Mouse (Mus musculus) MEL (cell line): ENCODE measurements around the gene Fyn. TPM values are rescaled to one million over a fixed set of nuclear protein-coding genes. Genes with fewer than 3 reads are reported as not detected.

ENCODE experiments used
- DNase-seq: peaks from one replicate; pipeline ENCODE4 v3.0.0; 2011; ENCODE audit warnings: low read depth, low spot score
- H3K27ac ChIP-seq: 2 replicates; pipeline ENCODE4 v1.5.1; 2012; ENCODE audit warnings: low read depth, mild to moderate bottlenecking, control low read depth, low read length, moderate library complexity; ENCODE audit not compliant: control insufficient read depth
- H3K27me3 ChIP-seq, 2 experiments: fragments of 150-350 bp in 1 of 2; sonication (generic) in 1 of 2; 2 replicates each; pipeline ENCODE4 v1.6.1; 2012; ENCODE audit warnings: low read length in 2 of 2, mild to moderate bottlenecking in 2 of 2, improper control_type of control experiment in 1 of 2, moderate library complexity in 1 of 2; ENCODE audit not compliant: insufficient read depth in 2 of 2, control insufficient read depth in 1 of 2
- H3K36me3 ChIP-seq, 2 experiments: 2 replicates each; pipeline ENCODE4 v1.6.1; 2012 to 2014; ENCODE audit warnings: low read length in 2 of 2, improper control_type of control experiment in 1 of 2, inconsistent platforms in 1 of 2, mild to moderate bottlenecking in 1 of 2; ENCODE audit not compliant: insufficient read depth in 2 of 2, control insufficient read depth in 1 of 2
- H3K4me1 ChIP-seq, 2 experiments: fragments of 150-350 bp in 1 of 2; sonication (generic) in 1 of 2; 2 replicates each; pipeline ENCODE4 v1.6.1; 2012; ENCODE audit warnings: low read length in 2 of 2, improper control_type of control experiment in 1 of 2, mild to moderate bottlenecking in 1 of 2; ENCODE audit not compliant: insufficient read depth in 2 of 2, control insufficient read depth in 1 of 2
- H3K4me3 ChIP-seq, 2 experiments: fragments of 150-350 bp in 1 of 2; sonication (generic) in 1 of 2; 2 replicates each; pipeline ENCODE4 v1.5.1; 2012; ENCODE audit warnings: low read depth in 2 of 2, low read length in 2 of 2, mild to moderate bottlenecking in 2 of 2, moderate library complexity in 2 of 2, control low read depth in 1 of 2, improper control_type of control experiment in 1 of 2; ENCODE audit not compliant: control insufficient read depth in 1 of 2, insufficient read depth in 1 of 2
- H3K79me2 ChIP-seq: 2 replicates; pipeline ENCODE4 v1.6.1; 2012; ENCODE audit warnings: mild to moderate bottlenecking, low read length, moderate library complexity; ENCODE audit not compliant: control insufficient read depth, poor library complexity, insufficient read depth
- H3K9ac ChIP-seq: 2 replicates; pipeline ENCODE4 v1.6.1; 2012; ENCODE audit warnings: low read depth, mild to moderate bottlenecking, control low read depth, low read length, moderate library complexity; ENCODE audit not compliant: control insufficient read depth, poor library complexity, severe bottlenecking
- H3K9me3 ChIP-seq: fragments of 150-350 bp; sonication (generic); replicated peaks from 2 replicates; pipeline ENCODE4 v1.6.1; 2012; ENCODE audit warnings: mild to moderate bottlenecking, low read length, improper control_type of control experiment, moderate library complexity; ENCODE audit not compliant: insufficient read depth
- CHD2 ChIP-seq: IDR thresholded peaks from 2 replicates; pipeline ENCODE4 v1.6.1; 2011; ENCODE audit warnings: low read length, improper control_type of control experiment
- E2F4 ChIP-seq: IDR thresholded peaks from 2 replicates; pipeline ENCODE4 v1.6.1; 2011; ENCODE audit warnings: low read depth, low read length, improper control_type of control experiment, borderline replicate concordance
- ELF1 ChIP-seq: IDR thresholded peaks from 2 replicates; pipeline ENCODE4 v1.6.1; 2014; ENCODE audit warnings: low read depth, mild to moderate bottlenecking, inconsistent platforms, low read length, improper control_type of control experiment, moderate library complexity
- EP300 ChIP-seq, 2 experiments: IDR thresholded peaks; 2 replicates each; pipeline ENCODE4 v1.6.1; 2011; ENCODE audit warnings: improper control_type of control experiment in 2 of 2, low read length in 2 of 2, low read depth in 1 of 2, mild to moderate bottlenecking in 1 of 2
- GABPA ChIP-seq: IDR thresholded peaks from 2 replicates; pipeline ENCODE4 v1.6.1; 2012; ENCODE audit warnings: low read depth, mild to moderate bottlenecking, inconsistent platforms, low read length, improper control_type of control experiment, moderate library complexity
- MAFK ChIP-seq: IDR thresholded peaks from 2 replicates; pipeline ENCODE4 v1.6.1; 2011; ENCODE audit warnings: low read depth, mild to moderate bottlenecking, low read length, improper control_type of control experiment, borderline replicate concordance
- MAX ChIP-seq: IDR thresholded peaks from 2 replicates; pipeline ENCODE4 v1.6.1; 2011; ENCODE audit warnings: low read length, improper control_type of control experiment
- MEF2A ChIP-seq: IDR thresholded peaks from 2 replicates; pipeline ENCODE4 v1.6.1; 2014; ENCODE audit warnings: low read depth, mild to moderate bottlenecking, inconsistent platforms, low read length, improper control_type of control experiment; ENCODE audit not compliant: poor library complexity, insufficient replicate concordance, severe bottlenecking; ENCODE audit errors: extremely low read depth
- MYB ChIP-seq: IDR thresholded peaks from 2 replicates; pipeline ENCODE4 v1.6.1; 2011; ENCODE audit warnings: mild to moderate bottlenecking, low read depth, low read length, improper control_type of control experiment
- NRF1 ChIP-seq: IDR thresholded peaks from 2 replicates; pipeline ENCODE4 v1.6.1; 2014; ENCODE audit warnings: low read depth, mild to moderate bottlenecking, inconsistent platforms, low read length, improper control_type of control experiment, moderate library complexity; ENCODE audit not compliant: poor library complexity, insufficient read depth, severe bottlenecking
- POLR2AphosphoS5 ChIP-seq: IDR thresholded peaks from 2 replicates; pipeline ENCODE4 v1.6.1; 2012; ENCODE audit warnings: low read depth, borderline replicate concordance, mild to moderate bottlenecking, inconsistent platforms, low read length, moderate library complexity, mixed read lengths
- RAD21 ChIP-seq: IDR thresholded peaks from 2 replicates; pipeline ENCODE4 v1.6.1; 2011; ENCODE audit warnings: mild to moderate bottlenecking, low read depth, low read length, improper control_type of control experiment
- RCOR1 ChIP-seq: IDR thresholded peaks from 2 replicates; pipeline ENCODE4 v1.6.1; 2012; ENCODE audit warnings: low read depth, mild to moderate bottlenecking, inconsistent platforms, low read length, improper control_type of control experiment
- SMC3 ChIP-seq: IDR thresholded peaks from 2 replicates; pipeline ENCODE4 v1.6.1; 2011; ENCODE audit warnings: low read depth, low read length, improper control_type of control experiment
- UBTF ChIP-seq: IDR thresholded peaks from 2 replicates; pipeline ENCODE4 v1.6.1; 2012; ENCODE audit warnings: low read depth, mild to moderate bottlenecking, inconsistent platforms, low read length, improper control_type of control experiment, moderate library complexity, borderline replicate concordance; ENCODE audit not compliant: insufficient read depth
- USF1 ChIP-seq: IDR thresholded peaks from 2 replicates; pipeline ENCODE4 v1.6.1; 2014; ENCODE audit warnings: low read depth, mild to moderate bottlenecking, inconsistent platforms, low read length, improper control_type of control experiment, moderate library complexity
- USF2 ChIP-seq, 2 experiments: IDR thresholded peaks; 2 replicates each; pipeline ENCODE4 v1.6.1; 2011 to 2012; ENCODE audit warnings: improper control_type of control experiment in 2 of 2, low read length in 2 of 2, borderline replicate concordance in 1 of 2, inconsistent platforms in 1 of 2, low read depth in 1 of 2, mild to moderate bottlenecking in 1 of 2; ENCODE audit not compliant: insufficient read depth in 1 of 2
- ZC3H11A ChIP-seq: IDR thresholded peaks from 2 replicates; pipeline ENCODE4 v1.6.1; 2012; ENCODE audit warnings: low read depth, mild to moderate bottlenecking, inconsistent platforms, low read length, improper control_type of control experiment
- polyA plus RNA-seq, 2 experiments: library from polyadenylated mRNA; stranded (reverse) in 1 of 2; unstranded in 1 of 2; fragments of >175 nt in 1 of 2; fragments of >200 nt in 1 of 2; gene quantifications; 2 replicates each; pipeline versions ENCODE4 v1.2.1 to v1.2.4; 2012; ENCODE audit warnings: low replicate concordance in 2 of 2, low read depth in 1 of 2; ENCODE audit not compliant: insufficient read length in 2 of 2, insufficient read depth in 1 of 2, missing spikeins in 1 of 2
- total RNA-seq: library from RNA; depleted of rRNA; stranded (reverse); fragments of 300-350 nt; gene quantifications from 2 replicates; pipeline ENCODE4 v1.2.3, GENCODE M21; 2012

The Fyn gene
- total and polyA plus RNA-seq, 3 experiments: 0.03 TPM; not detected in 2

GRCm38 (mm10) chr10:39376676-39377075, 8.0 kb downstream of the Fyn start:
- Histone ChIP-seq H3K4me1 (no peaks in the 10 kb centered on the region), H3K4me3 (no peak overlapping the region), H3K27ac (no peak overlapping the region), H3K9me3 (no peaks in the 10 kb centered on the region)
- TF ChIP-seq EP300 (IDR thresholded peaks at IDR 0.05; ENCODE audit: low read depth in 1 of 2, low read length in 2 of 2) (no peak), ELF1 (no peak), USF2 (IDR thresholded peaks at IDR 0.05; ENCODE audit: borderline replicate concordance in 1 of 2, insufficient read depth in 1 of 2, low read depth in 1 of 2, low read length in 2 of 2) (no peak), CHD2 (no peak), USF1 (no peak), POLR2AphosphoS5 (no peak), MYB (no peak), SMC3 (no peak), RAD21 (no peak), NRF1 (no peak), E2F4 (no peak), RCOR1 (no peak)
- TF ChIP-seq, all 39 proteins: peak for 0
- no peak for DNase-seq
- H3K9ac ChIP-seq: no peak overlapping the region
- no peaks in the 10 kb centered on the region for H3K79me2 ChIP-seq
- no peaks in the 10 kb centered on the region for H3K27me3 ChIP-seq
- no peaks in the 10 kb centered on the region for H3K36me3 ChIP-seq

DNA sequence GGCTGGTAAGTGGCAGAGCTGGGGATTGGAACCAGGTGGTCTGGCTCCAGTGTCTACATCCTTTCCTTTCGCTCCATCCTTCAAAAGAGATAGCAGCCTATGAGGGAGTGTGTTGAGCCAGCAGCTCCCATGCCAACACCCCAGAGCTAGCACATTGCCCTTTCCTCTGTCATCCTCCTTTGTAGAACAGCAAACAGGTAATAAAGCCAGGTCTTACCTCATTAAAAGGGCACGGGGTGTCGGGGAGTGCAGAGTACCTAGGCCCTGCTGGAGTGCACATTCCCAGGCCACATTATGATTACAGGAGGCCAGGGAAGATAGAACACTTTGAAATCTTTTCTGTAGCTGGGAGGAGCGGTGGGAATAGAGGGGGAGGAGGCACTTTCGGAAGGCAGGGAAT, 8.6 kb downstream of the Fyn start:
- H3K9me3 ChIP-seq: no peaks in the 10 kb centered on the region
- H3K27me3 ChIP-seq: no peaks in the 10 kb centered on the region
- H3K27ac ChIP-seq: no peak overlapping the region
- no peak overlapping the region for H3K9ac ChIP-seq
- H3K4me1 ChIP-seq: no peaks in the 10 kb centered on the region
- no peak for DNase-seq
- H3K36me3 ChIP-seq: no peaks in the 10 kb centered on the region
- H3K4me3 ChIP-seq: no peak overlapping the region
- H3K79me2 ChIP-seq: no peaks in the 10 kb centered on the region
- no peak for TF ChIP-seq MAFK
- TF ChIP-seq UBTF: no peak
- no peak for TF ChIP-seq ZC3H11A
- no peak for TF ChIP-seq GABPA
- TF ChIP-seq MAX: no peak
- no peak for TF ChIP-seq MEF2A
